Mouse (Mus musculus): ENCODE measurements around the gene Cdkn2b. TPM values are rescaled to one million over a fixed set of nuclear protein-coding genes. Genes with fewer than 3 reads are reported as not detected.

The Cdkn2b gene
- total and polyA plus RNA-seq, 3 experiments, result not detected

DNA sequence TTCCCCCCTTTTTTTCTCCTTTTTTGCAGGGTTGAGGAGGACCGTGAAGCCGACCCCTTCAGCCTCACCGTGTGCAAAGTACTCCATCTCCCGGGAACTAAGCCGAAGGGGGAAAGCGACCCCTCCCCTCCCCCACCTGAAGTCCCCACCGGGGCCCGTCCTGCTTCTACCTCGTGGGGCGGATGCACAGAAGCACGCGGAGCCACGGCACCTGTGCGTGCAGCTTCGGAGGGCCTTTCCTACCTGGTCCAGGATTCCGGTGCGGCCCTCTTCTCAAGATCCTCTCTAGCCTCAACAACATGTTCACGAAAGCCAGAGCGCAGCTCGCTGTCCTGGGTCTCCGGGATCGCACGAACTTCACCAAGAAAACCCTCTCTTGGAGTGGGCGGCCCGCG is 16.8 kb downstream of the Cdkn2b start:
- Histone ChIP-seq H3K79me2 (replicated peaks; ENCODE audit: control insufficient read depth, extremely low read depth, insufficient read depth, poor library complexity, severe bottlenecking) (no peaks in the 10 kb centered on the region), H3K36me3 (replicated peaks in 1 of 2; ENCODE audit: control insufficient read depth in 1 of 2, insufficient read depth in 1 of 2, low read length in 1 of 2) (no peaks in the 10 kb centered on the region), H3K4me3 (replicated peaks in 1 of 3; ENCODE audit: low read depth in 2 of 3, low read length in 2 of 3, poor library complexity in 1 of 3) (no peak overlapping the region), H3K9me3 (replicated peaks; ENCODE audit: low read length) (no peaks in the 10 kb centered on the region), H3K9ac (ENCODE audit: insufficient read depth, low read depth) (no peak overlapping the region), H3K4me1 (ENCODE audit: control insufficient read depth in 1 of 2, insufficient read depth in 2 of 2) (no peaks in the 10 kb centered on the region), H3K27ac (ENCODE audit: insufficient read depth, low read depth) (no peak overlapping the region), H3K27me3 (replicated peaks) (no peaks in the 10 kb centered on the region), H3K4me2 (ENCODE audit: insufficient read depth, low read depth, poor library complexity, severe bottlenecking) (no peak overlapping the region)
- no peak for DNase-seq (ENCODE audit: extremely low read depth)
- in situ Hi-C loops (cut with MboI; ENCODE audit: low pct_ligation_motif_present, low pct_unique_long_range_greater_than_20kb, low sequenced_read_pairs) (no loop called here), dilution Hi-C loops (cut with MboI; ENCODE audit: extremely low pct_ligation_motif_present, extremely low pct_unique_long_range_greater_than_20kb, low sequenced_read_pairs) (no loop called here)
- TF ChIP-seq CTCF (conservative IDR thresholded peaks at IDR 0.05 in 1 of 2, IDR thresholded peaks at IDR 0.05 in 1 of 2; ENCODE audit: low read depth in 2 of 2, low read length in 2 of 2) (no peak), ZC3H11A (IDR thresholded peaks at IDR 0.05; ENCODE audit: low read depth, low read length) (no peak), SIN3A (IDR thresholded peaks at IDR 0.05; ENCODE audit: low read length) (no peak), TCF12 (IDR thresholded peaks at IDR 0.05; ENCODE audit: low read depth, low read length) (no peak), MAX (IDR thresholded peaks at IDR 0.05; ENCODE audit: low read length) (no peak), RAD21 (IDR thresholded peaks at IDR 0.05; ENCODE audit: low read depth, low read length) (no peak), IRF4 (IDR thresholded peaks at IDR 0.05; ENCODE audit: low read depth, low read length) (no peak), RCOR1 (conservative IDR thresholded peaks at IDR 0.05; ENCODE audit: low read depth, low read length) (no peak), CHD2 (IDR thresholded peaks at IDR 0.05; ENCODE audit: low read length) (no peak), JUND (conservative IDR thresholded peaks at IDR 0.05; ENCODE audit: low read depth, low read length) (no peak), PAX5 (IDR thresholded peaks at IDR 0.05; ENCODE audit: low read length) (no peak), TBP (conservative IDR thresholded peaks at IDR 0.05; ENCODE audit: low read depth, low read length) (no peak), SMC3 (IDR thresholded peaks at IDR 0.05; ENCODE audit: low read depth, low read length) (no peak), KAT2A (IDR thresholded peaks at IDR 0.05; ENCODE audit: insufficient replicate concordance, low read length) (no peak), EP300 (IDR thresholded peaks at IDR 0.05; ENCODE audit: low read length) (no peak), NELFE (IDR thresholded peaks at IDR 0.05; ENCODE audit: low read depth, low read length) (no peak), HCFC1 (IDR thresholded peaks at IDR 0.05; ENCODE audit: low read depth, low read length) (no peak)

DNA sequence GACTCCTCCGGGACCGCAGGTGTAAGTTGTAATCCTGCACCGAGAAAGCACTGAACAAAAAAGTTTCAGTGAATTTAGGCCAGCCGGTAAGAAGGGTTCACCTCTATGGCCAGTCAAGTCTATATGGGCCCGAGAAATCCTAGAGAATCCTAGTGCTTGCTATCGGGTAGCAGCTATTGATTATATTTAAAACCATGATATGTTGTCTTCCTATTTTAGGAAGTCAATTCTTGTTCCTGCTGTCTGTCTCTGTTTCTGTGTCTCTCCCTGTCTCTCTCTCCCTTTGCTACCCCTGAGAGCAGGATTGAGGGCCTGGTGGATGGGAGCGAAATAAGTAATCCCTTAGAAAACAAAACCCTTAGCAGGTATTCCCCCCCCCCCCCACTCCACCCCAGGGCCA is 17.3 kb downstream of the Cdkn2b start:
- in situ Hi-C loops (cut with MboI; ENCODE audit: low pct_ligation_motif_present, low pct_unique_long_range_greater_than_20kb, low sequenced_read_pairs), result no loop called here
- H3K79me2 ChIP-seq (replicated peaks; ENCODE audit: control insufficient read depth, extremely low read depth, insufficient read depth, poor library complexity, severe bottlenecking), result no peaks in the 10 kb centered on the region
- no peaks in the 10 kb centered on the region for H3K36me3 ChIP-seq (replicated peaks in 1 of 2; ENCODE audit: control insufficient read depth in 1 of 2, insufficient read depth in 1 of 2, low read length in 1 of 2)
- H3K27ac ChIP-seq (ENCODE audit: insufficient read depth, low read depth), result no peak overlapping the region
- no peak overlapping the region for H3K4me3 ChIP-seq (replicated peaks in 1 of 3; ENCODE audit: low read depth in 2 of 3, low read length in 2 of 3, poor library complexity in 1 of 3)
- no peak overlapping the region for H3K9ac ChIP-seq (ENCODE audit: insufficient read depth, low read depth)
- no peak for TF ChIP-seq ZNF384 (IDR thresholded peaks at IDR 0.05; ENCODE audit: low read depth, low read length)
- no peak for TF ChIP-seq CHD1 (IDR thresholded peaks at IDR 0.05; ENCODE audit: low read depth, low read length)
- TF ChIP-seq CTCF (conservative IDR thresholded peaks at IDR 0.05 in 1 of 2, IDR thresholded peaks at IDR 0.05 in 1 of 2; ENCODE audit: low read depth in 2 of 2, low read length in 2 of 2), result no peak
- no peak for TF ChIP-seq ZMIZ1 (IDR thresholded peaks at IDR 0.05; ENCODE audit: low read depth, low read length)
- TF ChIP-seq E2F4 (IDR thresholded peaks at IDR 0.05; ENCODE audit: insufficient replicate concordance, low read depth, low read length), result no peak
- TF ChIP-seq IRF4 (IDR thresholded peaks at IDR 0.05; ENCODE audit: low read depth, low read length), result no peak
- TF ChIP-seq SIN3A (IDR thresholded peaks at IDR 0.05; ENCODE audit: low read length), result no peak
- TF ChIP-seq TCF12 (IDR thresholded peaks at IDR 0.05; ENCODE audit: low read depth, low read length), result no peak
- H3K4me2 ChIP-seq (ENCODE audit: insufficient read depth, low read depth, poor library complexity, severe bottlenecking), result no peak overlapping the region
- dilution Hi-C loops (cut with MboI; ENCODE audit: extremely low pct_ligation_motif_present, extremely low pct_unique_long_range_greater_than_20kb, low sequenced_read_pairs), result no loop called here
- DNase-seq (ENCODE audit: extremely low read depth), result no peak
- no peaks in the 10 kb centered on the region for H3K27me3 ChIP-seq (replicated peaks)
- H3K4me1 ChIP-seq (ENCODE audit: control insufficient read depth in 1 of 2, insufficient read depth in 2 of 2), result no peaks in the 10 kb centered on the region
- no peaks in the 10 kb centered on the region for H3K9me3 ChIP-seq (replicated peaks; ENCODE audit: low read length)

Measured in CH12.LX (cell line).